Mouse (Mus musculus): ENCODE data around the gene Kifap3. TPM values are rescaled to one million over a fixed set of nuclear protein-coding genes. Genes with fewer than 3 reads are reported as not detected.

Gene Kifap3
- polyA plus RNA-seq (2014; fragmentation: Illumina TruSeq; extraction: RNeasy Lipid Tissue Mini Kit (QIAGEN cat#74804); ENCODE audit: low read depth, low replicate concordance): 8.1 TPM

GRCm38 (mm10) chr1:163779336-163780115 lies at the start of gene Kifap3:
TSS of gene Kifap3 (plus strand) at chr1:163779583.

GRCm38 (mm10) chr1:163928846-163929245 lies 149.5 kb downstream of the Kifap3 start, which contains the start of gene Scyl3:
TSS of gene Scyl3 (plus strand) at chr1:163929100.

Other genes starting within 250 kb of the Kifap3 start
- not detected for gene Mettl11b, start 54.4 kb upstream of the Kifap3 start, polyA plus RNA-seq (2014; fragmentation: Illumina TruSeq; extraction: RNeasy Lipid Tissue Mini Kit (QIAGEN cat#74804); ENCODE audit: low read depth, low replicate concordance)
- gene Scyl3, start 149.5 kb downstream of the Kifap3 start, polyA plus RNA-seq (2014; fragmentation: Illumina TruSeq; extraction: RNeasy Lipid Tissue Mini Kit (QIAGEN cat#74804); ENCODE audit: low read depth, low replicate concordance): 23.0 TPM
- gene BC055324, start 215.2 kb downstream of the Kifap3 start, polyA plus RNA-seq (2014; fragmentation: Illumina TruSeq; extraction: RNeasy Lipid Tissue Mini Kit (QIAGEN cat#74804); ENCODE audit: low read depth, low replicate concordance): 0.77 TPM
- gene Mettl18, start 215.3 kb downstream of the Kifap3 start, polyA plus RNA-seq (2014; fragmentation: Illumina TruSeq; extraction: RNeasy Lipid Tissue Mini Kit (QIAGEN cat#74804); ENCODE audit: low read depth, low replicate concordance): 6.5 TPM

Measured in liver, adult 10 weeks (tissue).